Mouse (Mus musculus): ENCODE measurements at regions not wholly inside any gene's neighbourhood (a gene's known extent, or its start where the extent isn't known, plus 50 kb on each side); places are given as distances from the start of the nearest gene placed in this dataset.

DNA sequence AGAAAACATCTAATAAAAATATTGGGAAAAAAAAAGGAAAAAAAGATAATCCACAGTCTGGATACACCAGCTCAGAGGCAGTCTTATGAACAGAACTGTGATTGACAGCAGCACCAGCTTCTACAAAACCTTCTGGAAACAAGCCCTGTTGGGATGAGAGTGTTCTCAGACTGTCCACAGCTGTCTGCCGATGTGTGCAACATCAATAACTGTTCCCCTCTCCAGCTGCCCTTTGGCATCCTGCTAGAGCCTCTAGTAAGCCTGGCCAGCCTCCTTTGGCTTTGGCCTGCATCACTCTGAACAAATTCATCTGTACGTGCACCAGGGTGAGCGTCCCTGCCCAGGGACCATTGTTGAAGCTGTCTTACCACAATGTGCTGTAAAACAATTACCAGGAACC is 137.0 kb upstream of the Irs2 start:
- ATAC-seq, result no peak

GRCm38 (mm10) chr8:11140566-11140965 is 132.3 kb upstream of the Irs2 start:
- no peak for ATAC-seq

- ATAC-seq, result no peak
These were observed 131.0 kb upstream of the Irs2 start for GRCm38 (mm10) chr8:11139294-11139693.

DNA sequence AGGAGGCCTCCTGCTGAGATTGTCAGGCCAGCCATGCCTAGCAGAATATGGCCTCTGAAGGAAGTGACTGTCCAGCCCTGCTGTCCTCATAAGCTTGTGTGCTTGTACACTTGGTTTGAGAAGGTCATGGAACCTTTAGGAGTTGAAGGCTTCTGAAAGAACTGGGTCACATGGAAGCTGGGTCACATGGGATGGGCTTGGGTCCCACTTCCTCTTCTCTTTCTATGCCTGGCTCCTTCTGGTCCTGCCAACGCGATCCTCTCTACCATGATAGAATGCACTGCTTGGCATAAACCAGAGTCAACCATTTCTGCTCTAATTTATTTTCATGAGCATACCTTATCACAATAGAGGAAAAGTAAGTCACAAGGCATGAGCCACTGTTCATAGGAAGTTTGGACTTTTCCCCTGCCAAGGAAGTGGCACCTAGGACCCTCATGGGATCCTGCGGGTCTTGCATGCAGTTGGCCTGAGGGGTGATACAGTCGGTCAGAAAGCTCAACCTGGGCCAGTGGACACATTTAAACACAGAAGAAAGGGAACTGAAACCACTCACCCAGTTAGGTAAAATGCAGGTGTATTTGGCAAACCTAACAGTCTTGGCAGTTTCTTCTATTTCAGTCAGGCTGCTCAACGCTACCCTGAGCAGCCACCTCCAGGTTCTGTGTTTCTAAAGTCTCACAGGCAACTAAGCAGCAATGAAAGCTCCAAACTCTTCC is 130.2 kb upstream of the Irs2 start:
- no peak for ATAC-seq

DNA sequence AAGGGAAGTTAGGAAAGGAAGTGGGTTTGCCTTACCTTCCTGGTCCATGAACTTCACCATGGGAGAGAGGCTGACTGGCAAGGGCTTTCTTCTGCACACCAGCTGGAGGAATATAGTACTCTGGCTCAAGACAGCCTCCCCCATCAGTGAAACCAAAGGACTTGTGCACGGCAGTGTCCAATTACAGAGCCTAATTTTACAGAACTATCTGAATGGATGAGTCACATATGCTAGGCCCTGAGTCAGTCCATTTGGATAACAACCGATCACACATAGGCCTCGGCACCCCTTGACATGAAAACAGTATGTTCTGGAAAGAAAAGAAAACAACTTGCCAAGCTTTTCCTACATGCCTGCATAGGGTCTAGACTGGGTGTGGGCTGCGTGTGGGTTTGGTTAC is 128.3 kb upstream of the Irs2 start:
- no peak for ATAC-seq

- ATAC-seq, result no peak
These were observed 126.9 kb upstream of the Irs2 start for GRCm38 (mm10) chr8:11135135-11135534.

GRCm38 (mm10) chr8:11134562-11134961 is 126.3 kb upstream of the Irs2 start:
- no peak for ATAC-seq

GRCm38 (mm10) chr8:11119030-11119634 is 110.9 kb upstream of the Irs2 start:
- no peak for ATAC-seq

GRCm38 (mm10) chr8:11116534-11116933 is 108.3 kb upstream of the Irs2 start:
- ATAC-seq, result no peak

DNA sequence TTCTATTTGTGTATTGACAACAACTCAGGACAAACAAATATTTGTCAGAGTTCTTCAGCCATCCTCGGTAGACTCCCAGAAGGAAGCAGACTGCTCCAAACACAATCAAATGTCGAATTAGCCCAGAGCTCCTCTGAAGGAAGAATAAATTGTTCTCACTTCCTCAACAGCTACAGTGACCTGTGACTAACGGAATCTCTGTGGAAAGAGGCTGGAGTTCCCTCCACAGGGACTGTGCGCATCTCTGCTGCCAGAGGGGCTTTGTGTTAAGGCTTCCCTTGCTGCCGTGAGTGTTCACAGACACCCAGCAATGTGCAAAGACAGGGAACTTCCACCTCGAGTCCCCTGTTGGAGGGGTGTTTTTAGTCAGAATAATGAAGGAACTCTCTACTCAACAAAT is 107.0 kb upstream of the Irs2 start:
- no peak for ATAC-seq

DNA sequence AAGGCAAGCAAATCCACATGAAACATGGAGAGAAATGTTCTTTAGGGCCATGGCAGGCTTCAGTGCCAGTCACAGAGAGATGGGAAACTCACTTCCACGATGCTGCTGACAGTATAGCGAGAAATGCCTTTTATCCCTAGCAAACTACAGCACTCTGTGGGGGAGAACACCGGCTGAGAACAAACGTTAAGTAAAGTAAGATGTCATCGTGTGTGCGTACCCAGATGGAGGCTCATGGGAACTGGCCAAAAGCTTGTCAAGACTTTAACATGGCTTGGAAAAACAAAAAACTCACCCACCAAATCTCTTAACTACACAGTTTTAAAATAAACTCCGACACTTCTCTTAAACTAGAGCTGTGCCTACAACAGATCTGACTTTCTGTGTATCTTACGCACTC is 106.3 kb upstream of the Irs2 start:
- no peak for ATAC-seq

- ATAC-seq, result no peak
These were observed 104.8 kb upstream of the Irs2 start for GRCm38 (mm10) chr8:11112908-11113532.

- ATAC-seq, result no peak
These were observed 103.7 kb upstream of the Irs2 start for GRCm38 (mm10) chr8:11111987-11112386.

DNA sequence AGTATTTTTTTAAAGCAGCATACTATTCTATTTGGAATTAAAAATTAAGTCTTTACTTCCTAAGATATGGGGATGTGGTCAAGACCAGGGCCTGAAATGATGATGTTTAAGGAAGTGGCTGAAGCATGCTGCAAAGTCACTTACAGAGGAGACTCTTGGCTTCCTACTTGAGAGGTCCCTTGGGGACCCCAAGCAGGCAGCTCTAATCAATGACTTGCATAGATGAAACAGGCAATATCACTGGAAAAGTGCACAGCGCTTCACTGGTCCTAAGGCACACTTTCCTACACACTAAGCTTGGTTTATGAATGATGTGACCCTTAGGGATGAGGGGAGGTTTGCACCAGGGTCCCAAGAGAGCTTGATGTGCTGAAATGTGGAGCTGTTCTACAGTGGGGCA is 99.2 kb upstream of the Irs2 start:
- ATAC-seq, result no peak

GRCm38 (mm10) chr8:11107021-11107420 is 98.8 kb upstream of the Irs2 start:
- ATAC-seq, result peak; percentile 49

- ATAC-seq, result no peak
These were observed 95.7 kb upstream of the Irs2 start for GRCm38 (mm10) chr8:11103745-11104607.

DNA sequence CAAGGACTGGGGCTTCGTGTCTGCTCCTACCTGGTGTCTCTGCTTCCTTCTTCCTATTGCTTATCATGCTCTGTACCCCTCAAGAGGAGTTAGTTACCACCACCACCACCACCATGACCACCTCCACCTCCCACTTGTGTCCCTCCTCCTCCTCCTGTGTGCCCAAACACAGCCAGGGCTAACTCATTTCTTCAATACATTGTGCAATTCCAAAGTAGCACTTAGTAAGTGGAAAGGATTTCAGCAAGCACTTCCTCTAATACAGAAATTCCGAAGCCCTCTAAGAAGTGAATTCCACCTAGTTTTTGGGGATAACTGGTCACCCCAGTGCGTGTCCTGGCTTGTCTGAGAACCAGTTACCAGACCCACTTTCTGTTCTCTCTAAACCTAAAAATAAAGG is 92.1 kb upstream of the Irs2 start:
- no peak for ATAC-seq

DNA sequence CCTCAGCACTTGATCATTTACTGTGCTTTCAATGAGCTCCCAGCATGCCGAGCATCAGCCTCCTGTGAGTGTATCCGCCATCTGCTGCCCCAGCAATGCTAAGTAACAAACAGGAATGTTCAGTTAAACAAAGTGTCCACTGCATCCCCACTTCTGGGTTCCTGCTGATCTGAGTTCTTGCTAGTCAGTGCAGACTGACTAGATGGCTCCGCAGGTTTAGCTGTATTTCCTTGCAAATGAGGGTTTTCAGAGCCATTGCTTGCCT is 91.3 kb upstream of the Irs2 start:
- no peak for ATAC-seq

- no peak for ATAC-seq
These were observed 90.7 kb upstream of the Irs2 start for GRCm38 (mm10) chr8:11098790-11099590.

DNA sequence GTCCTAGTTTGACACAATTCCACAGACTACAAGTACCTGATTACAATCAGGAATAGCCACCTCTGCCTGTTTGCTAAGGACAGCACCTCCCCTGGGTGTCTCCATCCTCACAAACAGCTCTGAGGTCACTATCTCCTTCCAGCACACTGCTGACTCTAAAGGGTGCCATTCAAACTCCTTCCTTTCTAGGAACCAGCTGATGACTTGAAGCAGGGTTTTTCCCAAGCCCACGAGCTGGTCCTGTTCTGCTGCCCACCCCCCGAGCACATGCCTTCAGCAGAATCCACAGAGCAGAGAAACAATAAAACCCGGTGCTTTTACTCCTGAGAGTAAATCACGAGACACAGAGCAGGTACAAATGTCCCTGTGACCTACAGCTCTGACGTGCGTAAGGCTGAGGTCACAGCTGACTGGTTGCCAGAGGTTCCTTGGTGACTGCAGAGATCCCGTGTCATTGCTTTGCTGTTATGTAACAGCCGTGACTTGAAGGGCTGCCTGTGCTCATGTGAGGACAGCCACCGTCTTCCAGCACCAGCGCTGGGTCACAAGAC is 90.0 kb upstream of the Irs2 start:
- no peak for ATAC-seq

GRCm38 (mm10) chr8:11097813-11098212 is 89.6 kb upstream of the Irs2 start:
- no peak for ATAC-seq

GRCm38 (mm10) chr8:11094516-11094915 is 86.3 kb upstream of the Irs2 start:
- no peak for ATAC-seq

All from activated CD4-positive, CD25-positive, alpha-beta regulatory T cell, adult 4 months (primary cell).